Mouse (Mus musculus) layer of hippocampus, adult 18-20 months (tissue): ENCODE results near the gene A930033H14Rik. TPM values are rescaled to one million over a fixed set of nuclear protein-coding genes. Genes with fewer than 3 reads are reported as not detected.

ENCODE experiments used
- DNase-seq, 2 experiments: peaks; one replicate each; pipeline ENCODE4 v3.0.0; 2022; ENCODE audit warnings: low spot score in 2 of 2
- total RNA-seq, 2 experiments: library from RNA; stranded (reverse); gene quantifications; 2 replicates each; pipeline ENCODE4 v1.2.3; 2021

A930033H14Rik gene
- total RNA-seq, 2 experiments from 2014 or later: 1.3 to 1.5 TPM

DNA sequence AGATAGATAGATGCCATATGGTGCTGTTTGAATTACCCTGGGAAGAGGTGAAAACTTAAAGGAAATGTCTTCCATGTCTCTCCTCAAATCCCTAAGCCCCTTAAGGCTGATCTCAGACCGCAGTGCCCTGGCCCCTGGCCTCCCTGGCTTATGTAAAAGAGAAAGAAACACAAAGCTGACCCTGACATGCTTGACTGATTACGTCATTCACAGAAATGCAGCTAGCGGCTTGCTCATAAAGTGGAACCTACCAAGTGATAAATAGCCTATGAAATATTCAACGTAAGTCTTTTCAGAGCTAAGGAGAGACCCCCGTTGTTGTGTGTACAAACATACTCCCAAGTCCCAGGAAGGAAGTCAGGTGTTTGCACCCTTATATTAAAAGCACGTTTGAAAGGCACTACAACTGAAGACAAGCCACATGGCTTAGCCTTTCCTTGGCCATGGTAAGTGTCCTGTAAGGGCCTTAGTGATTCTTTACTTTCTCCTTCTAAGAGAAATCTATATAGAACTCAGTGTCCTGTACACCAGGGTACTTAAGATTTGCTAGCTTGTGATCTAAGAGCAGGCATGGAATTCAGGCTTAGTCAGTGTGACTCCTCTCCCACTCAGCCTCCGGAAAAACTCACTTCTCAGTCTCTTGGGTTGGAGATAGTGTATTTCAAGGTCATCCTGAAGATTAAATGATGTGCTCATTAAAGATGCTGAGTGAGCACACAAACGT is 8.1 kb downstream of the A930033H14Rik start:
- no peak for DNase-seq

DNA sequence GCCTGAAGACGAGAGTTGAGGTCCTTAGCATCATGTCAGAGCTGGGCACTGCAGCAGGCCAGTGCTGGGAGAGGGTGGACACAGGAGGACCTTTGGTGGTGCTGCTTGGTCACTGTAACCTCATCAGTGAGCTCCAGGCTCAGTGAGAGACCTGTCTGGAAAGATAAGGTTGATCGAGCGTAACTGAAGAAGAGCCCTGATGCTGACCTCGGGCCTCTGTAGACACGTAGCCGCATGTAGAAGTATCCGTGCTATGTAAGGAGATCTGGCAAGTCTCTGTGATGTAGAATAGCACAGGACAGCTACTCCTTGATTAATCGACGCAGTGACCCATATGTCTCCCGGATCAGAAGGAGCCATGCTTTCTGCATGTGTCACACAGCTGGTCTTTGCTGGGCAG is 19.2 kb downstream of the A930033H14Rik start:
- DNase-seq: no peak

DNA sequence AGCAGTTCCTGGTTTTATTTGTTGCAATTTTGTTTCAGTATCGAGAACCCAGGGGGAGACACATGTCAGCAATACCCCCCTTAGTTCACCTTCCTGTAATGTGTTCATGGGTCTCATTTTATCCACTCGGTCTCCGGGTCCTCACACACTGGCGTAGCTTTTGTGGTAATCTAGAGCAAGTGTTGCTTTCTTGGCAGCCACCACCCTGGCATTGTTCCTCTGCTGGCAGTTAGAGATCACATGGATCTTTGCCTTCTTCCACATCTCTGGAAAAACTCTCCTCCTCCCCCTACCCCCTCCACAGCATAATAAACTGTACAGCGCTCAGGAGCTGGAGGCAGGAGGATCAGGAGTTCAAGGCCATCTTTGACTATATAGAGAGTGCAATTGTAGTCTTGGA is 20.6 kb downstream of the A930033H14Rik start:
- DNase-seq: no peak

DNA sequence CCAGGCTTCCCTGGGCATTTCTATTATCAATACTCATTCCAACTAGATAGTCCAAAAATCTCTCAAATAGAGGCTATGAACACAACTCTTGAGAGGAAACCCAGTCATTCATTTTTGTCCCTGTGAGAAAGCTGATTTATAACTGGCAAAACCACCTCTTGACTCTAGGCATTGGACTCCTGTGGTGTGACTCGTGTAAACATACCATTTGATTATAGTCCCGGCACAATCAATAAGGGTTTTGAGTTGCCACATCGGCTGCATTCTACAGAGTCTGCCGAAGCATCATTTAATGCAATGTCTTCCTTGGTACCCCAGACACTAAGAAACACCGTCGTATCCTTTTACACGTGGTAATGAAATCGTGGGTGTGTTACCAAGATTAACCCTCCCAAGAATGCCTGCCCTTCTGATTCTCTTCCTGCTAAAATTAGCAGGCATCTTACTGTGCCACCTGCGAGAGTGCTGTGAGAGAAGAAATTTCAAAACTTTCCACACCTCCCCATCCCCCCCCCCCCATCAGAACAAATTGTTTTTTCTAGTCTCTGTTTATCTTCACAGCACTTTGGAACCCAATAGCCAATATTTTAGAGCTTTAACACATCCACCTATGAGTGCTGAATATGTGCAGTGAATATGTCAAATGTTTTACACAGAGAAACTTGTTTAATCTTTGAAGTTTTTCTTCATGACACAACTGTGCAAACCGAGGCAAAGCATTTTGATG is 22.3 kb downstream of the A930033H14Rik start:
- DNase-seq: no peak

DNA sequence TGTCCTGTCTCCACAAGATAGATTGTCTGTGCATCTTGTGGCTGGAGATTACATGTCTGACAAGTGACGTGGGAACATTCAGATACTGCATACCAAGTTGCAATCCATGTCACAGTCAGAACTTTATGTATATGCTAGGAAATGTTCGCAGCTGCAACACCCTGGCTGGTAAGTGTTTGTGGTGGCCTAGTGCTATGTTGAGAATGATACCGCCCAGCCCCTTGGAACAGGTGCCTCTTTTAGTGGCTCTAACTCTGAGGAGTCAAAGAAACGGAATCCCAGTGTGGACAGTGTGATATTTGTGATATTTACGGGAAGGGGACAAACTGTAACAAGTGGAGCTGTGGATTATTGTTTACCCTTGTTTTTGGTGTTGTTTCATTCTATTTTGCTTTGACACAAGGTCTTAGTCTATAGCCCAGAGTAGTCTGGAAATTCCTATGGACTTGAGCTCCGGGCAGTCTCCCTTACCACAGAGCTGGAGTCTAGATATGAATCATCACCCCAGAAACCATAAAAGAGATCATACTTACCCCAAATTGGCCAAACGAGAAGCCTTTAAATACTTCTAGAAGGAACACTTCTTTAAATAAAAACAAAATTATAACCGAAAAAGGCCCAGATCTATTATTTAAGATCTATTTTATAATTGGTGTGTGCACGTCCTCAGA is 25.0 kb downstream of the A930033H14Rik start:
- no peak for DNase-seq

DNA sequence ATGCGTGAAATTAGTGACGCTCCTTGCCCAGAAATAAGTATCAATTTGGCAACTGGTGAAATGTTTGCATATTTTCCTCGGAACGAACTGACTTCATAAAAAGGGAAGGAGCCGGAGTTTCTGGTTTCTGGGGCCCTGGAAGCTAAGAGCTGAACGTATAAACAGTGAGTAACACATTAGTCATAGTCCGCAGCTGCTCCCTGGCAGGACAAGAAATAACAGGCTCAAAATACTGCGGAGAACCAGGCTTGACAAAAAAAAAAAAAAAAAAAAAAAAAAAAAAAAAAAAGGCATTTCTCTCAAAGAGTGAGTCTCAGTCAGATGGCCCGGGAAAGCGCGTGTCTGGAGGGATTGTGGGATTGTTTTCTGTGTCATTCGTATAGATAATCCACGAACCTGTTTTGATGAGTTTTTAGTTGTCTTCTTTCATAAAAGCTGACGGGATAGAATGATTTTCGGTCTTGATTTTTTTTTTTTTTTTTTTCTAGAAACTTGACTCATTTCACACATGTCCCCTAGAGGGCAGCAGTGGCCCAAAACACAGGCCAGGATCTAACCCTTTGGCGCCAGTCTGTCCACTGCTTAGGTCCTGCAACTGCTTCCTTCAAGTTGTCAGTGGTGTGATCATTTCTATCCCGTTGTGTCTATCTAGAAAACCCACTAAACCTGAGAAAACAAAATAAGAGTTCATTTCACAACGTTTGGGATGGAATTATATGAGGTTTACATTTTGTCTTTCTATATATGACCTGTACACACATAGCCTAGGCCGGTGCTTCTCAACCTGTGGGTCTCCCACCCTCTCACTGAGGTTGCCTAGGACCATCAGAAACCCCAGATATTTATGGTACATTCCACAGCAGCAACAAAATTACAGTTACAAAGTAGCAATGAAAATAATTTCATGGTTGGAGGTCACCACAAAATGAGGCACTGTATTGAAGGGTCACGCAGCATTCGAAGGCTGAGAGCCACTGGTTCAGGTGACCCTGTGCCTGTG is 26.7 kb downstream of the A930033H14Rik start:
- DNase-seq: peak; percentile 61 to 75

DNA sequence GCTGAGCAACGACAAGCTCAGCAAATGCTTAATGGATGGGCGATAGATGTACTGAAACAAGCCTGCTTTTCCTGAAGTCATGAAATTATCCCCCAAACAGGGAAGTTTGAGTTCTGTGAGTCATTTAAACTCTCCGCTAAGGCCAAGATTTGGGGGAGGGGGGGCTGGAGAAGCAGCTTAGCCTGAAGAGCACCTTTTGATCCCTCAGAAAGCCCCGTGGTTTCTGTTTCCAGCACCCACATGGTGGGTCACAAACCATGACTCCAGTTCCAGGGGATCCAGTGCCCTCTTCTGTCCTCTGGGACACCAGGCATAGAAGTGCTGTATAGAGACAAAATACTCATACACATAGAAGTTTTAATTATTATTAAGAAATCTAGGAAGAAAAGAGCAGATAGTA is 27.5 kb downstream of the A930033H14Rik start:
- DNase-seq: no peak

DNA sequence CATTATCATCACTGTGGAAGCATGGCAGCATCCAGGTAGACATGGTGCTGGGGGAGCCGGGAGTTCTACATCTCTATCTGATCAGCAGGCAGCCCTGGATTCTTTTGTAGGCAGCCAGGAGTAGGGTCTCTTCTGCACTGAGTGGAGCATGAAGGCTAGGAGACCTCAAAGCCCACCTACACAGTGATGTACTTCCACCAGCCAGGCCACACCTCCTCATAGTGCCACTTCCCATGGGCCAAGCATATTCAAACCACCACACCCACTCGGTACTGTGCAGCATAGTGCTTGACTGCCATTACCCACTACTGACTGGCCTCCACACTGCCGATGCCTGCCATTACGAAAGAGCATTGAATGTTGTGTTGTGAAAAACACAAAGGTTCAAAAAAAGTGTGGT is 28.0 kb downstream of the A930033H14Rik start:
- no peak for DNase-seq

DNA sequence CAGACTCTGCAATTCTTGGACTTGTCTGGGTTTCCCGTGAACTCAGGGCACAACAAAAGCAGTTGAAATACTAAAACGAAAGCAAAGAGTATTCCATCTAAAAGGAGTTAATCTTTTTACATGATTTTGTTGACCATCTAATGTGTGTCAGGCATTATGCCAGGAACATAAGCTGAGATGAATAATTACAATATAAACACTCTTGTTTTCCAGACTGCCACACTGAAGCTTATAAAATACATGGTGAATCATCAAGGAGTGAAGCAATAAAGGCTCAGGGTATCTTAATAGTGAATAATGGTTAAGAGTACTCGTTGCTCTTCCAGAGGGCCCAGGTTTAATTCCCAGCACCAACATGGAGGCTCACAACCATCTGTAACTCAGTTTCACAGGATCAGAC is 31.9 kb downstream of the A930033H14Rik start:
- DNase-seq: no peak

DNA sequence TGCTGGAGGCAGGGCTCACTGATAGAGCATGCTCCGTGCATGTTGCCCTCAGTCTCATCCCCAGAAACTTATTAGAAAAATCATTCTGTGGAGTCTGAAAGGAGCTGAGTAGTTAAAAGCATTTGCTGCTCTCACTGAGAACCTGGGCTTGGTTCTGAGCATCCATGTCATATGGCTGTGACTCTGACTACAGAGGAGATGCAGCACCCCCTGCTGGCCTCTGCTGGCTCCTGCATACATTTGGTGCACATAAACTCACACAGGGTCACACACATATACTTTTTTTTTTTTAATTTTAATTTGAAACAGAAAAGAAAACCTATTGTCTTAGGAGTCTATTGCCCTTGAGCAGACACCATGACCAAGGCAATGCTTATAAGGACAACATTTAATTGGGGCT is 33.6 kb downstream of the A930033H14Rik start:
- DNase-seq: no peak

DNA sequence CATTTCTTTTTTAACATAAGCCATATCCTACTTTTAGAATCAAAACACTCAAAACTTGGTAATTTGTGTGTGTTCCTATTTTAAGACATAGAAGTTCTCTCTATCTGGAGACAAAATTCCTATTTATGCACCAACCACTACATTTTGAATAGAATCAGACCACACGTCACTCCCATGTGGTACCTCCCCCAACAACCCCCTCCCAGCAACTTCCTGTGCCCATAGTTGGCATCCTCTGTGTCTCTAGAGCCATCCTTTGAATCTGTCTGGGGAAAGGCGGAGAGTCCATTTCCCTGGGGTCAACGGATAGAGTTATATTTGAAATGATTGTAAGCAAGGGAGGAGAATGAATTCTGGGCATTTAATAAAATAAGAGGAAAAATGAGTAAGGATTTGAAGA is 36.8 kb downstream of the A930033H14Rik start:
- no peak for DNase-seq

DNA sequence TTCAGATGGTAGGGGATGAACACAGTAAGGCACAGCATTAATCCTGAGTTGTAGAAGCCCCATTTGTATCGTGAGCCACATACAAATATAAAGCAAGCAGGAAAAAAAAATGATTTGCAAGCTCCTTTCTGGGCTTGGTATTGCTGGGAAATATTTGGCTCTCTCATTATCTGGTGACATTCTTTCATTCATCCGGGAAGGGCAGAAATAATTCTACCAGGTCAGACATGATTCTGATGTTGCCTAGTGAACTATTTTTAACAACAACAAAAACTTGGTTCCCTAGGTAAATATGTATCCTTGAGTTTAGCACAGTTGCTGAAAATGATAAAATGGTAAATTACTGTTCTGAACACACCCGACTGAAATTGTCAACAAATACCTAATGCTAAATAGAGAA is 40.5 kb downstream of the A930033H14Rik start:
- no peak for DNase-seq

DNA sequence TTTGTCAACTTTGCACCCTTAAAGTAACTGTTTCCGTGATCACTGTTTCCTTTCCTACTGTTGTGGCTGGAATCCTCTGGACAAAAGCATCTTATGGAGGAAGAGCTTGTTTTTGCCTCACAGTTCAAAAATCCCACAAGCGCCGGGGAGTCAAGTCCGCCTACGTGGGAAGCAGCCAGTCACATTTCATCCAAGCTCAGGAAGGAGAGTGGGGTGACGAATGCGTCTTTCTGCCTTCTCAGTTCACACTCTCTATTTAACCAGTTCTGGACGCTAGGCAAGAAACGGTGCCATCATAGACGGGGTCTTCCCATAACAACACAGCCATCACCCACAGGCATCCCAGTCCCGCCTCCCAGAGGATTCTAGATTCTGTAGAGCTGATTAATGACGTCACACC is 46.4 kb downstream of the A930033H14Rik start:
- no peak for DNase-seq

DNA sequence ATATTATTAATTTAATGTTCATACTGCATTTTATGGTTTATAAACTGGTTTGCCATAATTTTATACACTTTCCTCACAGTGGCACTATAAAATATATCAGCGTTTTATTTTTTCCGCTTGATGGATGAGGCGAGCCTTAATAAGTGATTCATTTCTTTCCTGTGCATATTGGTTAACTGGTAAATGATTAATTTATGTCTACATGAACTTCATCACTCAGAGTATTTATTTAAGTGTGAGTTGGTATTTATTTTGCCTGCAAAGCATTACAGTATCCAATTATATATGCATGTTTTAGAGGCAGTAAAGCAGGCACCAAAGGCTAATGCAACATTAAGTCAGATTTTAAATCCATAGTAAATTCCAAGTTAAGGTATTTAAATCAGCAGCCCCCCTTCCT is 47.1 kb downstream of the A930033H14Rik start:
- DNase-seq: no peak

DNA sequence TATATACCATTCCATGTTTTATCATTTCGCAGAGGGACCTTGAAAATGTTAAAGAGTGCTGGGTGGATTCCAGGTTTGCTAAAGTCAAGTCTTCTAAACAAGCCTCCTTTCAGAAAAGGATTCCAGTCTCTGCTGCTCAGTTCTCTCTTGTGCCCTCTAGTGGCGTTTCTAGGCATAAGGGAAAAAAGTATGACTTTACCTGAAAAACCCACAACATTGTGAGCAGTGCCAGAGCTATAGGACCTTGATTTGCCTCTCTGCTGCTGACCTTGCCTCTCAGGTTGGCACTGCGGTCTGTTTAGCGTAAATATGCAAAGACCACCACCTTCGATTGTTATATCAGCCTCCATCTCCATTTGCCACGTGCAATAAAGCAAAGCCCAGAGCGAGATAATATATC is 47.8 kb downstream of the A930033H14Rik start:
- DNase-seq: peak in 1 of 2 experiments; percentile 30

DNA sequence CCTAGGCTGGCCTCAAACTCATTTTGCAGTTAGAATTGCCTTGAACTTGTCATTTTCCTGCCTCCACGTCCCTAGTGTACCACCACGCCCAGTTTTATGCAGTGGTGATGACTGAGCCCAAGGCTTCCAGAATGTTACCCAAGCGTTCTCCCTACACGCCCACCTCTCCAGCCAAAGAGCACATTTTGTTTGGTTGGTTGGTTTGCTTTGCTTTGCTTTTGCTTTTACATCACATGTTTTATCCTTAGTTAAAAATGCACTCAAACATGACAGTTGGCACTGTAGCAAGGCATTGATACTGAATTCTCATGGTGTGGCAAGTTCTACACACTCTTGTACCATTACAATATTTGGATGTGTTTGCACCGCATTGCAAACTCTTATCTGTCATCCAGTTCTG is 49.7 kb downstream of the A930033H14Rik start:
- no peak for DNase-seq

DNA sequence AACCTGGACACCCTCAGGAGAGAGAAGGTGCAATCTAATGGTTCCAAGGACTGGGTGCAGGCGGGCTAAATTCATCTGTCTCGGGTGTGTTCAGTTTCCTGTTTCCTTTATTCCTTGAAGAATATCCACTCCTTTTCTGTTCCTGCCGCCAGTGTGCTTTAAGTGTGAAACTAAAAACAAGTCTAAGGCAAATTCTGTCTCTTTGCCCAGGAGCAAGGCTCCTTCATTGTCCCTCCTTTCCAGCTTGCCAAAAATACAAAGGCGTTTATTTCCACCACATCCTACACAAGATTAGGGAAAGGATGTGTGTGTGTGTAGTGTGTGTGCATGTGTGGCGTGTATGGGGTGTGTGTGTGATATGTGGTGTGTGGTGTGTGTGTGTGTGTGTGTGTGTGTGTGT is 50.3 kb downstream of the A930033H14Rik start:
- no peak for DNase-seq

DNA sequence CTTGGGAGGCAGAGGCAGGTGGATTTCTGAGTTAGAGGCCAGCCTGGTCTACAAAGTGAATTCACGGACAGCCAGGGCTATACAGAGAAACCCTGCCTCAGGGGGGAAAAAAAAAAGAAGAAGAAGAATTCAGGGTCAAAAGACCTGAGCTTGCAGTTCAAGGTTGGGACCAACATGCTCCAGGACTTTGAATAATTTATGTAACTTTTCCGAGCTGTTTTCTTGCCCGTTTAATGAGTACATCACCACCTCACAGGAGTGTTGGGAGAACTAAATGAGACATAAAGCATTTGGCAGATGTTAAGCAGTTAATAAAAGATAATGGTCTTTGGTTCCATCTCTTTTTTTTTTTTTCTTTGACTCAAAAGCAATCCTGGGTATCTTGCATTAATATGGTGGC is 51.4 kb downstream of the A930033H14Rik start:
- DNase-seq: no peak

DNA sequence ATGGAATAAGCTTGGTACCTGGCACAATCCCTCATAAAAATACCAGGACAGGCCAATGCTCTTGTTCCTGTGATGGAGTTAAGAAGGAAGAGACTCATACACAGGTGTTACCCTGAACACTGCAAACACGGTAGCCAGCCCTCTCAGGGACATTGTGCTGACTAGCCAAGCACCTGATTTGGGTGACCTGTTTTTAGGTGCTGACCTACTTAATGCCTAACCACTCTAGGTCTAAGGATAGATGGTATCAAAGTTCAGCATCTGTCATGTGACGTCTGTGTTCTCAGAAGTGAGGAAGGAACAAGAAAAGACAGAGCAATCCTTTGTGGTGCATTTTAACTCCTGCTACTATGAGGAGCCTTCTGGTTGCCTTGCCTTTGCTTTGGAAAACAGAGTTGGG is 52.0 kb downstream of the A930033H14Rik start:
- no peak for DNase-seq
